Mouse (Mus musculus): ENCODE measurements around the gene Ccm2. TPM values are rescaled to one million over a fixed set of nuclear protein-coding genes. Genes with fewer than 3 reads are reported as not detected.

Ccm2 gene
- total RNA-seq, 1 experiment from 2014 or later: 39.4 TPM

GRCm38 (mm10) chr11:6639072-6639471, 92.4 kb downstream of the Ccm2 start:
- ATAC-seq (replicated peaks; ENCODE audit: low read depth, poor library complexity, severe bottlenecking): no peak

DNA sequence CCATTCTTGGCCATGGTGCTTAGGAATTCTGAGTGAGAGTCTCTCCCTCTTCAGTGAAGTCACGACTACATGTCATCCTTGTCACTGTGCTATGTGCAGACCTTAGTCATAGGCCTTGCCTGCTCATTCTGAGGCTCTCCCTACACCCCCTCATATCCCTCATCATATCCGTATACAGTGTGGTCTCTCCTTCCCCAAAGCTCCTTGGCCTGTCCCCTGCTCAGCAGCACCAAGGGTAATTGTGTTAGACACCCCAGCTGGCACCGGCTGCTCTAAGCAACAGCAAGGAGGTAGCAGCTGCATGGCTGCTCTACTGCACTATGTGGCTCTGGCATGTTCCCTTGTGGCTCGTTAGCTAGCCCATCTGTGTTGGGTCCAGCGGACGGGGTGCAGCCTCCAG, 97.9 kb downstream of the Ccm2 start:
- ATAC-seq (replicated peaks; ENCODE audit: low read depth, poor library complexity, severe bottlenecking): no peak

Other genes with a start within 250 kb of the Ccm2 start
- gene Zmiz2, start 157.8 kb upstream of the Ccm2 start, total RNA-seq (2017): 9.6 and 17.1 TPM in 2 replicates
- 2,015 and 2,091 TPM in 2 replicates for gene Ppia, start 131.4 kb upstream of the Ccm2 start, total RNA-seq (2017)
- 88.8 and 129 TPM in 2 replicates for gene H2afv, start 102.4 kb upstream of the Ccm2 start, total RNA-seq (2017)
- 65.8 and 78.7 TPM in 2 replicates for gene Purb, start 71.0 kb upstream of the Ccm2 start, total RNA-seq (2017)
- gene Myo1g, start 25.9 kb upstream of the Ccm2 start, total RNA-seq (2017): 27.1 and 38.1 TPM in 2 replicates
- gene Nacad, start 59.2 kb downstream of the Ccm2 start, total RNA-seq (2017): not detected in 2 replicates
- gene Tbrg4, start 79.2 kb downstream of the Ccm2 start, total RNA-seq (2017): 33.6 and 73.2 TPM in 2 replicates
- not detected in 2 replicates for gene Wap, start 91.8 kb downstream of the Ccm2 start, total RNA-seq (2017)
- gene Ramp3, start 111.6 kb downstream of the Ccm2 start, total RNA-seq (2017): not detected in 2 replicates

Measured in common myeloid progenitor, adult 5-6 weeks (primary cell).